Mouse (Mus musculus): ENCODE measurements around the gene Incenp. TPM values are rescaled to one million over a fixed set of nuclear protein-coding genes. Genes with fewer than 3 reads are reported as not detected.
"Not testable (repeated sequence)": the region's sequence is repeated elsewhere in the genome, so short reads cannot be mapped to it uniquely, and the experiment has no call there.

Gene Incenp
- polyA plus RNA-seq, 1 experiment, result 39.0 TPM

GRCm38 (mm10) chr19:9837341-9837715, 62.0 kb downstream of the Incenp start:
- no peak for TF ChIP-seq SRF (IDR thresholded peaks at IDR 0.05; ENCODE audit: control insufficient read depth, insufficient read length, low read depth)
- TF ChIP-seq POLR2A (IDR thresholded peaks at IDR 0.05; ENCODE audit: insufficient read length, low read depth), result no peak
- peaks cover 3% of the 10 kb centered on the region for H3K27me3 ChIP-seq (ENCODE audit: control insufficient read depth, insufficient read depth, insufficient read length)
- H3K79me2 ChIP-seq (ENCODE audit: control insufficient read depth, insufficient read depth), result no peaks in the 10 kb centered on the region

DNA sequence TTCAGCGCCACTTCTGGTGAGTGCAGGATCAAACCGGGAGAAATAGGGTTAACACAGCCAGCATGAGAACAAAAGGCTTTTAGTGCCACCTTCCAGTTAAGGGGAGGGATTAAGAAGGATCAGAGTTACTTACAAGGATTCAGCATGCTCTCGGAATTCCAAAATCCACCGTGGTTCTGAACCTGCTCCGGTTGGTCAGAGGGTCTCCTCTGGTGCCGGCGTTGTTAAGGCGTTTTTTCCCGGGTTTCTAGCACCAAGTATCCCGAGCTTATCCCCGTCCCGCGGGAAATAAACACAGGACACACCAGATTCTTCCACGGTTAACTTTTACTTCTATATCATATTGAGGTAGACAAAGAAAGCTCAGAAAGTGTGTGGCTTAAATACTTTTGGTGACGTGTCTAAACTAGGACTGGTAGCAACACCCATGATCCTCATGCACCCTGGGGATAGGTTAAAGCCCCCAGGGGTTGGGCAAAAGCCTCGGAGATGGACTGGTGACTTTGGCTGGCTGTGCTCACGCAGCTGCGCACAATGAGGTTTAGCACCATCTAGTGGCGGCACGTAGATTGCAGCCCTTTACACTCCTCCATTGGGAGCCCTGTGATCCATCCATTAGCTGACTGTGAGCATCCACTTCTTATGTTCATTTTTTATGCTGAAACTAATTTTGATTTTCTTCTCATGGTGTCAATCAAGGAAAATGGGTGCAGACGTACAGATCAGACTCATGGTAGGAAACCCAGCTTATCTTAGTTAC, 62.6 kb downstream of the Incenp start:
- H3K27me3 ChIP-seq (ENCODE audit: control insufficient read depth, insufficient read depth, insufficient read length); H3K79me2 ChIP-seq (ENCODE audit: control insufficient read depth, insufficient read depth); H3K36me3 ChIP-seq (ENCODE audit: control insufficient read depth, insufficient read depth); H3ac ChIP-seq (ENCODE audit: control insufficient read depth, insufficient read length): not testable (repeated sequence)
- Histone ChIP-seq H3K4me3 (peak overlapping the region; percentile 11), H3K4me2 (ENCODE audit: low read depth) (peak overlapping the region; percentile 56)

More at GRCm38 (mm10) chr19:9837341-9837715, 62.0 kb downstream of the Incenp start:
- Histone ChIP-seq H3ac (ENCODE audit: control insufficient read depth, insufficient read length) (no peak overlapping the region), H3K4me2 (ENCODE audit: low read depth) (no peak overlapping the region), H3K36me3 (ENCODE audit: control insufficient read depth, insufficient read depth) (no peaks in the 10 kb centered on the region), H3K4me3 (no peak overlapping the region)

Other genes with a start within 250 kb of the Incenp start
- not detected for gene Scgb2a2, start 52.0 kb downstream of the Incenp start, polyA plus RNA-seq (2012; fragmentation: generic; extraction: Trizol)
- gene Fth1, start 81.0 kb upstream of the Incenp start, polyA plus RNA-seq (2012; fragmentation: generic; extraction: Trizol), result 6,603 TPM
- gene Best1, start 102.1 kb upstream of the Incenp start, polyA plus RNA-seq (2012; fragmentation: generic; extraction: Trizol), result 6.6 TPM
- gene Rab3il1, start 102.1 kb upstream of the Incenp start, polyA plus RNA-seq (2012; fragmentation: generic; extraction: Trizol), result 15.2 TPM
- 557 TPM for gene Fads3, start 142.0 kb upstream of the Incenp start, polyA plus RNA-seq (2012; fragmentation: generic; extraction: Trizol)
- gene Fads2, start 202.2 kb upstream of the Incenp start, polyA plus RNA-seq (2012; fragmentation: generic; extraction: Trizol), result 157 TPM